Mouse (Mus musculus) embryo, embryonic 11.5 days (tissue): ENCODE data around the gene En2.

Experiments used
- DNase-seq: peaks from one replicate; pipeline ENCODE4 v3.0.0-alpha.2; 2012; ENCODE audit warnings: low read depth, low spot score

En2 gene

DNA sequence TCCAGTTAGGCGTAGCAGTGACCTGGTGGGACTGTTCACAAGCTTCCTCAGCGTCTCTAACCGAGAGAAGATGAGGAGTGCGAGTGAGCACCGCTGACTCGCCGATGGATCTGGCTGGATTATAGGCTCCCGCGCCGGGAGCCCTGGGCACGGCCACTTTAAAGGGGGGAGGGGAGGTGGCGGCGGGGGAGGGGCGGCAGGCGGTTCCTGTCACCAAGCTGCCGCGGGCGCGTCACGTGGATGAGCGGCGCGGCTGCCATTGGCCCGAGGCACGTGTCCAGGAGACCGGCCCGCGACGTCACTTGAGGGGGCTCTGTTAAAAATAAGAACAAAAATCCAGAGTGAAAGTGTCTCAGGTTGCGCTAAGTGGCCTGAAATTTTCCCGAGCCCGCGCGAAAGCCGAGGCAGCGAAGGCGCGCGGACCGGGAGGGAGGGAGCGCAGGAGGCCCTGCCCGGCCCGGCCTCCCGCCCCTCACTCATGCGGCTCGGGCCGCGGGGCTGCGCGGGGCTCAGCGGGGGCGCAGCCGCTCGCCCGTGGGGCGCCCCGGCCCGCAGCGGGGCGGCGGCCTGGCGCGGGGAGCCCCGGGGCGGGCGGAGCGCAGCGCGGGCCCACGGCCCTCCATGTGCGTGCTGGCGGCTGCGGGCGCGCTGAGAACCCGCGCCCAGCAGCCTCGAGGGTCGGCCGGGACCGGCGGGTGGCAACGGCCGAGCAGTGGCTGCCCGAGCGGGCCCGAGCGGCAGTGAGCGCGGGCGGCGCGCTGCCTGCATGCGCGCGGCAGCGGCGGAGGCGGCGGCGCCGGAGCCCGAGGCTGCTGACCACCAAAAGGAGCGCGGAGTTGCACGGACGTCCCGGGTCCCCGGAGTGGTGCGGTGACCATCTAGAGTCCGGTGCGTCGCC, at the start of gene En2:
TSS of gene En2 (plus strand) at position 337 of the 898 bp plus-strand sequence.
- DNase-seq, result peak; percentile 57

DNA sequence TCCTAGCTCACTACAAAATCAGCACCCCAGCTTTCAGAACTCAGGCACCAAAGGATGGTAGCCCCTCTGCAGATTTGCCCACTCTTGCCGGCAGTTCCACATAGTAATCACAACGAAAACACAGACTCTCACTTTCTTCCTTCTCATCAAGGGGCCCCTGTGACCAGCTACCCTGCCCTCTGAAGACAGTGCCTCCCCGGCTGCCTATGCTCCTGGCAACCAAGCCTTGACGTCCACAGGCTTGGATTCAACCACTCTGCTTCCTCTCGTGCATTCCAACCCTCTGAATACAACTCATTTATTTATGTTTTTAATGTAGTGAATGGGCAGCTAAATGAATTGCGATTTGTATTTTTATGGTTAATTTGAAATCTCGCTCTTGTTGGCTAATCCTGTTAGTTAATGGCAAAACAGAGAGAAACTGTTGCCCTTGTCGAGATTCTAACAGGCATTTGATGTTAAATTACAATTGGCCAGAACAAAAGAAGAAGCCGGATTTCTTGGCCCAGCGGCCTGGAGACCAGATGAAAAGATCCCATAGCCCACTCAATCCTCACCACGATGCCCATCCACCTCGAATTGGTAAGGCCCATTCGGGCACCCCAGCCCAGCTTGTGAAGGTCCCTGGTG, 48.1 kb upstream of the En2 start:
- DNase-seq, result no peak

DNA sequence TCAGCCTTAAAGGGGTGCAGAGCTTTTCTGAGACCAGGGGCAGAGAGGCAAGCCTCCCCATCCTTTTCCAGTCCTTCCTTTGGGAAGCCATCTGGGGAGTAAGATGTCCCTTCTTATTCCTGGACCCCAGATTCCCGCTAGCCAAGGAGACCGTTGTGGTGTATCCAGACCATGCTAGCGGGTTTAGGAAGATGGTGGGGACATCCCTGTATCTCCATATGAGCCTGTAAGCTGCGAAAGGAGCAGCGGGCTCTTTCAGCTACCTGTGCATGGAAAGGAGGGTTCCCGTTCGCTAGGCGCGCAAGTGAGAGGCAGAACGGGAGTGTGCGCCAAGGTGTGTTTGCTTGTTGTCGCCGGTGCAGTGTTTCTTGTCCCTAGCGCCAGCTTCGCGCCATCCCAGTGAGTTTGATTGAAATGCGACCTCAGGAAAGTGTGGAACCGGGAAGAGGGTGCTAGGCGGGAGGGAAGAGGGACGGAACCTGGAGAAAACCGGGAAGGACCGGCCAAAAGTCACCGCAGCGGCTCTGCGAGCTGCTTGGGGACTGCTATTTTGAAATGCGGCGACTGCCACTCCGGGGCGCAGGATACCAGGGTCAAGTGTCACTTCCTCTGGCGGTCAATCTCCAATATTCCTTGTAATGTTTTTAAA, 47.5 kb upstream of the En2 start:
- DNase-seq, result no peak

DNA sequence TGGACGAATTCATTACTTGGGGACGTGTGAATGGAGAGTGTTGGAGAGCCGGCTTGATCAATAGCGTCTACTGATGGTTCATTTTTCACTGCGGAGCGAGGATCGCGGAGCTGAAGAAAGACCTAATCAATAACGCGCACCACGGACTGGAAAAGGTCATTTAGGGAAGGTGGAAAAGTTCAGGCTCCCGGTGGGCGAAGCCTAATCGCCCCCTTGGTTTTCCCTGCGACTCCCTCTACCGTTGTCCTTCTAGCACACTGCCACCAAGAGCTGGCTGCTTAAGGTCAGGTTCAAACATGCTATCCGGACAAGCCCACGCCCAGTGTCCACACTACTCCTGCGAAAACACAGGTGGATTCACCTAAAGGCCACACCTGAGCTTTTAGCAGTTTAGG, 47.0 kb upstream of the En2 start:
- DNase-seq, result no peak

DNA sequence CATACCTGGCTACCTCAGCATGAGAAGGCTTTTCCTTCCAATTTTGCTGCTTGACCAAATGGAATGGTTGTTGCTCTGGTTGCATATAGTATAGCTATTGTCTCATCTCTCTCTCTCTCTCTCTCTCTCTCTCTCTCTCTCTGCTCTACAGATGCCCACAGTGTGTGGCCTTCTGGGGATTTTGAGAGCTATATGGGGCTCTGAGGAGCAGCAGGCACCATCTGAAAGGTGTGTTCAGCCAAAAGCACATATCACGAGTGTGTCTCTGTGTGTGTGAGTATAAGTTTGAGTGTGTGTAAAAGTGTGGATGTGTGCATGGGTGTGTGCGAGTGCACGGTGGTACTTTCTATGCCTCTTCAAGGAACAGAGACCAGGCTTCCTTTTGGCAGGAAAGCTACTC, 45.9 kb upstream of the En2 start:
- no peak for DNase-seq

DNA sequence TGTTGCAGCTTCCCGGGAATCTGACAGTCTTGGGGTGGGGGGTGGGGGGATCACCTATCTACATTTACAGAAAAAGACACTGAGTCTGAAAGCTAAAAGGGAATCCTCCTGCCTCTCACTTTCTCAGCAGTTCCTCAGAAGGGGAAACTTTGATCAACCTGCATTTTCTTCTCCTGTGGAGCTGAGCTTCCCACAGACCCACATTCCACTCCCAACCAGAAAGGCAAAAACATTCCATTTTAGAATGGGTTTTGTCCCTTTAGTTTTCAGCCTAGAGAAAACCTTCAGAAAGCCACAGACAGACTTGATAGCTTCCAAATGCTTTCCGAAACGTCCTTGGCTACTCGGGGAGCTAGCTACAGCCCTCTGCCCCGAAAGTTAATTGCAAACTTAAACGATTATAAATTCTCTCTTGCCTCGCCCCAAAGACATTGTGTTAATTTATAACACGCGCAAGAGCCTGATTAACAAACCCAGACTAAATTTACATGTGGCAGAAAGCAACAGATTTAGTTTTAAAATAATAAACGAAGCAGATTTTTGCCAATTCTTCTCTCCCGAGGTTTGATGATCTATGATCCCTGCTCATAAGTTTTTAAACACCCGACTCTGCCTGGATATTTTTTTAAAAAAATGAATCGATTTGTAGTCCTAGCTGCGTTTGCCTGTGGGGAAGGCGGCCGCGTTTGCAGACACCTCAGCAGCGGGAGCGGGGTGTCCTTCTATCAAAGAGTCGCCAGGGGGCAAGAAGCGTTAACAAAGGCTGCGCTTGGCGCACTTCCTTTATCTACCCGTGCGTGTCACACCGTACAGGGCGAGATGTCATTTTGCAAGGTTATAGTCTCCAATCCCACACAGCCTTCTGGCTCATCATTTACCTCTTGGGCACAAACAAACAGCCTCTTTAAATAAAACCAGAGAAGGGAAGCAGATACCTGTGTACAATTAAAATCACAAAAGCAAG, 42.7 kb upstream of the En2 start:
- peak; percentile 51 for DNase-seq

DNA sequence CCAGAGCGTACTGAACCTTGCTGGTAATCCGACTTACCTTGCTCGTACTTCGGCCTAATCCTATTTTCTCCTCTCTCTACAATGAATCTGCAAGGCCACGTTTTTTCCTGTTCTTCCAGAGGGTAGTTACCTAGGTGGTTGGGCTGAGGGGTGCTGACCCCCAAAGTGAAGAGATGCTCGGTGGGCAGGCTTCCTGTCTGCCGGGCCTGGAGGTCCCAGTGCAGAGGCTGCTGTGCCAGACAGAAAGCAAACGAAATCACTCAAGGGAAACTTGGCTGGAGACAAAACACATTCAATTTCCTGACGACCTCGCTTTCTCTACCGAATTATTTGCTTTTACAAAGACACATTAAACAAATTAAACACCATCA, 42.1 kb upstream of the En2 start:
- no peak for DNase-seq

DNA sequence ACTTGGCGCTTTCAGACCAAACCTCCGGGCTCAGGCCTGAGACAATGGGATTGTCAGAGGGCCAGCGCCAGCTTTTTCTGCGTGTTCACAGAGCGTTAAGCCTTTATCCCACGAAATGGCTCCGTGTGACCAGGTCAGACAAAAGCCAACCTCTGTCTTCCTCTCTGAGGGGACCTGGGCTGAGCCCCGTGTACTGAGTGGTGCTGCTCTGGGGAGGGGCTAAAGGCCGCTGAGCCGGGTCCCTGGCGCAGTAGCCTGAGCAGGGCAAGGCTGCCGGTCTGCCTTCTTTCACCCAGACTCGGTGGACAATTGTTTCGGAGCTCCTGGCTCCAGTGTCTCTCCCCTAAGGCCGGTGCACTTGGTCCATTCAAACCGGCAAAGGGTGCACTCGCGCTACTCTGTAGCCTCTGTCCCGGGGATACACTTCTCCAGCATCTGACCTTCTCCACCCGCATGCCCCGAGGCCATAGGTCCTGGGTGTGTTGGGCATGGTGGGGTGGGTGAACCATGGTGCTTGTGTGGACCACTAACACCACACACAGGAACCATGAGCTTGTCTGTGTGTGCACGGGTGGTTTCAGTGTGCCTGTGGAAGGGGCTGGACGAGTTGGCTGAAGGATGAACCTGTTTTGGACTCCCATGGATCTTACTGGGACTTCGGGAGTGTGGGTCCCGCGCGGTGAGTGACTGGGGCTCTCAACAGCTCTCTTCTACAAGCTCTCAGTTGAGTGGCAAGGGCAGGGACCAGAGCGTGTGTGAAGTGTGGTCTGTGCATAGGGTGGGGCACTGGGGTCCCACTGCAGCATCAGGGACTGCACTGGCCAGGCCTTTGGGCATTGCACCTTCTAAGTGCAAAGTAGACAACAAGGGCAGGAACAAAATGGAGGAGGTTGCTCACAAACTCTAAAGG, 40.9 kb upstream of the En2 start:
- no peak for DNase-seq

DNA sequence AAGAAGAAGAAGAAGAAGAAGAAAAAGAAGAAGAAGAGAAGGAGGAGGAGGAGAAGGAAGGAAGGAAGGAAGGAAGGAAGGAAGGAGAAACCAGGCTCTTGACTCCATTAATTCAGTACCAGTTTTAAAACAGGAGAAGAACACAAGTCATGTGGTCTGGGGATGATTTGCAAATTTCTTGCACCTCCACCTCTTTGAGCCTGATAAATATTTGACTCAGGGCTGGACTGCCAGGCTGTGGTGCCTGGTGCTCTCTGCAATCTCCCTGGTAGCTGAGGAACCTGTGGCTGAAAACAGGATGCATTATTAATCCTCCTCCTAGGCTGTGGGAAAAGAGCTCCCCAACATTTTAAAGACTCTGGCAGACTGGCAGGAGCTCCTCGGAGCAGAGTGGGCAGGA, 36.6 kb upstream of the En2 start:
- DNase-seq, result no peak

DNA sequence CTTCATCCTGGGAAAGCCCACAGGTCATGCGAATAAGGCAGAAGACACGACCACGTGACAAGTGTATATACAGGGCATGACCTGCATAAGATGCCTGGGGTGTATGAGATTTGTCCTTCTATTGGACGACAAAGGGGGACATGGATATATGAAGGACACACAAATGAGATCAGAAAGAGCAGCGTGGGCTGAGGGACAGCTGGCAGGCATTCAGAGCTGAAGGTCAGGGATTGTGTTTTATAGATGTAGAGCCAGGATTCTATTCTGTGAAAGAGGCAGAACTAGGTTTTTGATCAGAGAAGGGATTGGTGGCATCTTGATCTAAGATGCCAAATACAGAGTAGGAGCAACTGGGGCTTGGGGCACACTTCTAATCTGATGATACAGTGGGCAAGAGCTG, 33.3 kb upstream of the En2 start:
- no peak for DNase-seq

DNA sequence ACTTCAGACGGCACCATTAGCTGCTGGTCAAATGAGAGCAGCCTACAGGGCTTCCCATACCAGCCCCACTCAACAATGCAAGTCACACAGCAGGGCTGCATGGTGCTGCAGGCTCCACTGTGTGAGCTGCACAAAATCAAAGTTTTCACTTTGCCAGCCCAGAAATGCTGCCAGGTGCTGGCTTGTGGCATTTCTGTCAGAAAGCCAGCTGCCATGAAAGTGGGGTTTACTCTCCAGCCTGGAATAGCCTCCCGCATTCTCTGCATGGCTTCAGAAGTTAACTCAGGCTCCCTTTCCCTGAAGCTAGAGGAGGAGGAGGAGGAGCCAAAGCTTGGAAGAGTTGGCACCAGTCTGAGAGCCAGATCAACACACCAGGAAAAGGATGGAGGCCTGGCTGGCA, 29.1 kb upstream of the En2 start:
- DNase-seq, result no peak

DNA sequence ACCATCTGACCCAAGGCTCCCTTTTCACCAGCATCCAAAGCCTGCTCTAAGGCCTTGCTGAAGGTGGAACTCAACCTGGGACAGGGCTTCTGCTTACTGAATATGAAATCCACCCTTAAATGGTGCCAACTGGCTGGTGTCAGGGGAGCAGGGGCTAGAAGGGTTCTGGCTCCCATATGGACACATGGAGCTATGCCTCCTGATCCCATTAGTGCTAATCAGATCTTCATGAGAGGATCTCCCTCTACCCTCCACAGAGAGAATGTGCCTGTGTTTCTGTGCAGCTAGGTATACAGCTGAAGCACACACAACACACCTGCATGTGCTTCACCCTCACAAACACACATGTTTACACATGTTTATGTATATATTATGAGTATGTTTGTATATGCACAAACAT, 20.9 kb upstream of the En2 start:
- no peak for DNase-seq

DNA sequence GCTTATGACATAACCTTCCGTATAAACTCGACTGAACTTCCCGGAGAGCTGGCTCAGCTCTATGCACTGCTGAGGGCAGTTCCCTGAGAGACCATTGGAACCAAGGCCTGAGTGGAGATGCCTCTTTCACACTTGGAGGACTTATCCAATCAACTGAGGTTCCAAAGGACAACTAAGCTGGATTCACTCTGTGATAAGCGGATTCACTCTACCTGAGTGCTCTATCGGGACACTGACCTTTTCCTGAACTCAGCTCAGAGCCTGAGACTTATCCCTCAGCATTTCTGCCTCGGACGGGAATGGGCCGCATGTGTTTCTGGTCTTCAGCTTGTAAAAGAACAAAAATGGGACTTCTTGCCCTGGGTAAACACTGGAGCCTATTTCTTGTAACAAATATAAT, 19.5 kb upstream of the En2 start:
- DNase-seq, result no peak

DNA sequence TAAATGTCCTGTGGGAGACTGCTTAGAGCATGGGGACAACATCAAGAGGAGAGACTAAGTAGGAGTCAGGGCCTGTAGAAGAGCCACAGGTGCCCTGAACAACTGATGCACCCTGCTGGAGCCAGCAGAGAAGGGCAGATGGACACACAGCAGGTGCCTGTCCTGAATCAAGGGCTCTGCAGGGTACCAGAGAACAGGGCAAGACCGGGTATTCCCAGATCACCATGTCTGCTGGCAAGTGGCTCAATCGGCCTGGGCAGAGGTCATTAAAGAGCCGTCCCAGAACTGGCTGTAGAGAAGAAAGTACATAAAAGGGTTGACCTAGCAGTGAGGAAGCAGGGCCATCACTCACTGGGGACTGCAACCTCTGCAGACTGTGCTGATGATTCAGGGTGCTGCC, 17.0 kb upstream of the En2 start:
- no peak for DNase-seq

DNA sequence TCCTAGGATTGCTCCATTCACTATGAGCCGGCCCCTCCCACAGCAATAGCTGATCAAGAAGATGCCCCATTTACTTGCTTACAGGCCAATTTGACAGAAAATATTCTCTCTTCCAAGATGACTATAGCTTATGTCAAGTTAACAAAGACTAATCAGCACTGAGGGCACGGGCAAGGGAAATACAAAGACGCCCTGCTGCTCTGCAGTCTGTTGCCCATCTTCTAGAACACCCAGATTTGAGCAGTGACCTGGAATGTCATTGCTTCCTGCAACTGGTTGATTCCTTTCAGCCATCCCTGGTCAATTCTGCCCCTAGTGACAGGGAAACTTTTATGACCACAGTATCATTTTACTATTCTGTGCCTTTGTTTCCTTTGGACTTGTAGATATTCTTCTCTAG, 16.1 kb upstream of the En2 start:
- DNase-seq, result no peak

DNA sequence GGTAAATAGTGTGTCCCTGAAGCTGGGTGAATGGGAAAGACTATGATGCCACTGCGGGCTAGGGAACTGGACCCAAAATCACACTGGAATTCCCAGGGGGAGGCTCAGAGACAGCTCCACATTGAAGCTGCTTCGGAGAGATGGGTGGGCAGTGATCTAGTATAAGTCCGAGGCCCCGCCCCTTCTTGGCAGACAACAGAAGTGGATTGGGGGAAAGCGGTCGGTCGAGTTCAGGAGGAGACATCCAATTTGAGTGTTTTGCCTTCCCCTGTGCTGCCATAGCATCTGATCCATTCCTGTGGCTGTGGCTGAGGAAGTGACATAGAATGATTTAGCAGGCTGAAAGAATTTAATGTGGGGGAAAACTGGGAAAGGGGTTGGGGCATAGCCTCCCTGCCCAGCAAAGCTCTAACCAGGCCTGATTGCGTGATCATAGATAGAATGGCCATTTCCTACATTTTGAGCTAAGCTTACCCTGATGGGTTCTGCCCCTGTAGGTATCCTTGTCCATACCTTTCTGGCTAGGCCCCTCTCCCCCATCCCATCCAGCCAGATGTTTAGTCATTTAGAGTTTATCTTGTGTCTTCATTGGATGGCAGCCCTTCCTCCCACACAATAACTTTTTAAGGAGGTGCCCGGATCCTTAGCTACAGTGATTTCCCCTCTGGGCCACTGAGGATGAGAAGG, 8.3 kb upstream of the En2 start:
- no peak for DNase-seq

DNA sequence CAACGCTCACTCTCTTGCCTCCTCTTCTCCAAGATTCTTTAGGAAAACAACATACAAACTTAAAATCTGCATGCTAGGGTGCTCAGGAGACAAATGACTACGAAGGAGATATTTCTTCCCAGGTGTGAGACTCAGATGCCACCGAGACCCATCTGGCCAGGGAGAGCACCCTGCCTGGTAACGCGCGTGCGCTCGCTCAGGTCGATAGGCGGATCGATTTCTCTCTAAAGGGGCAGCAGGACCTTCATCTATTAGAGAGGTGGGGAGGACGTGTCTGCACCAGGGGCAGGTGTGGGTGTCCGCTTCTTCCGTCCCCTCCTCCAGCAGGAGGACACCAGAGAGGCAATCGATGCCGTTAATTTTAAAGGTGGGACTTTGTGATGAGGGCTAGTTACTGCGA, 7.7 kb upstream of the En2 start:
- DNase-seq, result no peak

DNA sequence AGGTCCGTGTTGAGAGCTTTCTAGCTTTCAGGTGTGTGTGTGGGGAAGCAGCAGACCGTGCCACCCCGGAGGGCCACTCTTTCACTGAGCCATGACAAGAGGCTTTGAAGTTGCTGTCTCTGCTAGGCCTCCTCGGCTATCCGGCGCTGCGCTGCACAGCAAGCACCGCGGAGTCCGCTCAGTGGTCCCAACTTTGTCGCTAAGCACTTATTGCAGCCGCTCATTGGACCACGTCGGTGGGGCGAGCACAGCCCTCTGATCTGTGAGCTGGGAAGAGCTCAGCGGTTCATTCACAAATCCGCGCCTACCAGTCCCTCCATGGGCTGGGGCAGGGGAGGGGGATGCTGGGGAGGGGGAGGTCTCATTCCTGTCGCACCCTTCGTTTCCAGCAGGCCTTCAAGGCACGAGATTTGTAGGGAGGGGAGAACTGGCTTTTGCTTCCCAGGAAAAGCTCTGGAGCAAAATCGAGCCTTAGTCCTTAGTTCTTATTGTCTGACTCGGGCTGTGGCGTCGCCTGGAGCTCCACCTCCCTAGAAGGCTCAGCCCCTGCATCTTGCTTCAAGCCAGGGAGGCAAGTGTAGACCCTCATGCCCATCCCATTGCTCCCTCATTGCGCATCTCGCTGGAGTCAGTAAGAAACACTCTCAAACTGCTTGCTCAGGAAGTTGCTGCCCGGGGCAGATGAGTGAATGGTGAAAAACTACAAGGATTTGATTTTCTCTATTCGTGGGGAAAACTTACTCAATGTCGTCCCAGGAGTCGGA, 7.0 kb upstream of the En2 start:
- no peak for DNase-seq

DNA sequence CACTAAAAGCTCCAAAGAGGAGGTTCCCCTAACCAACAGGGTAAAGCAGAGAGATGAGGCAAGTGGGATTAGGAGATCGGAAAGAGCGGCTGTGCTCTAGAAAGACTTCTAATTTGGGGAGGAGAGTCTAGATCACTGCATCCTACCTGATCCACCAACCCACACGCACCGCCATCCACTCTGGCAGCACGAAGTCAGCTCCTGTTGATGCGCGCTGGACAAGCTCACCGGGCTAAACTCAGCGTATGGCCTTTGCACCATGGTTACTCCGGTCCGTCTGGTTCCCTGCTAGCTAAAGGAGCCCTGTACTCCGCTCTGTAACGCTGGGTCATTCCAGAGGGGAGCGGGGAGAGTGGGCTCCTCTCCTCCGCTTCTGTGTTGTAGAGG, 6.4 kb upstream of the En2 start:
- no peak for DNase-seq
